Comparison of ENCODE assay signal across 13 mouse cellular contexts in genomic region chr9:34708691-34709090, GRCm38 (mm10).
"Had no signal": no experiment of that assay in that cellular context is flagged by ENCODE, and none has a peak within 500 bp of the region (broad histone marks: within the 10 kb centered on the region; RNA-seq: fewer than 3 reads in every experiment).

No protein-coding gene starts in this region.

- DNase-seq: lung, embryonic 14.5 days; lung, postnatal 10 days; lung, postnatal 4 days; midbrain, embryonic 14.5 days; retina, postnatal 1 day; right cerebral cortex, adult 18-20 months; right cerebral cortex, postnatal 25 days; right cerebral cortex, postnatal 4 days; spleen, adult 18-20 months; thymus, adult 18-20 months; thymus, postnatal 14 days; thymus, postnatal 36 days had no signal

- ATAC-seq: midbrain, embryonic 16.5 days had no signal
